Comparison of ENCODE assay signal across 18 mouse cellular contexts in the genomic region with DNA sequence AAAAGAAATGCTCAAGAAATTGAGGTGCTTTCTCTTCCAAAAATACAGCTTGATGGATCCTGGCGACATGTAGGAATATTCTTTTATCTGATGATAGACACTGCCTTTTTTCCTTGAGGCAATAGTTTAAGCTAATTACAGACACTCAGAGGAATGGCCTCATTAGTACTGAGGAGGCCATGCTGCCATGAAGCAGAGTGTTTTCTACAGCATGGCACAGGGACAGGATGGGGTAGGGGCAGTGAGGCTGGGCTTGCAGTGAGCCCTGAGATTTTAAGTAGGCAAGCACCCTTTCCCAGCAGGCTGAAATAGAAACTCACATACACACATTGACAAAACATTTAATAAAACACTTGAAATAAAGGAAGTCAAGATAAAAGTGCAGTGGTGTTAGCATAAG.
"Had no signal": no experiment of that assay in that cellular context is flagged by ENCODE, and none has a peak within 500 bp of the region (broad histone marks: within the 10 kb centered on the region; RNA-seq: fewer than 3 reads in every experiment).

No protein-coding gene starts in this region.

- H3K9me3 ChIP-seq: midbrain, embryonic 10.5 days; midbrain, embryonic 12.5 days; neural tube, embryonic 13.5 days; neural tube, embryonic 15.5 days had no signal

- H3K9ac ChIP-seq: lung, embryonic 14.5 days; midbrain, embryonic 12.5 days; neural tube, embryonic 13.5 days; neural tube, embryonic 15.5 days had no signal

- H3K4me1 ChIP-seq: midbrain, embryonic 10.5 days; midbrain, embryonic 12.5 days; neural tube, embryonic 13.5 days; neural tube, embryonic 15.5 days had no signal

- H3K27me3 ChIP-seq: midbrain, embryonic 12.5 days; neural tube, embryonic 13.5 days; neural tube, embryonic 15.5 days had no signal

- H3K36me3 ChIP-seq: midbrain, embryonic 10.5 days; midbrain, embryonic 12.5 days; neural tube, embryonic 13.5 days; neural tube, embryonic 15.5 days had no signal

- DNase-seq: lung, adult 18-20 months; lung, embryonic 14.5 days; lung, postnatal 10 days; lung, postnatal 4 days; midbrain, embryonic 14.5 days; retina, postnatal 1 day; right cerebral cortex, adult 18-20 months; right cerebral cortex, postnatal 25 days; right cerebral cortex, postnatal 4 days; spleen, adult 18-20 months; thymus, adult 18-20 months; thymus, postnatal 14 days; thymus, postnatal 36 days had no signal

- H3K27ac ChIP-seq: midbrain, embryonic 10.5 days; midbrain, embryonic 12.5 days; neural tube, embryonic 13.5 days; neural tube, embryonic 15.5 days had no signal

- H3K4me2 ChIP-seq: lung, embryonic 14.5 days; midbrain, embryonic 12.5 days; neural tube, embryonic 13.5 days; neural tube, embryonic 15.5 days had no signal

- H3K4me3 ChIP-seq: midbrain, embryonic 10.5 days; midbrain, embryonic 12.5 days; myocyte; neural tube, embryonic 13.5 days; neural tube, embryonic 15.5 days had no signal
